Mouse (Mus musculus): ENCODE measurements around the gene Ank2.

DNA sequence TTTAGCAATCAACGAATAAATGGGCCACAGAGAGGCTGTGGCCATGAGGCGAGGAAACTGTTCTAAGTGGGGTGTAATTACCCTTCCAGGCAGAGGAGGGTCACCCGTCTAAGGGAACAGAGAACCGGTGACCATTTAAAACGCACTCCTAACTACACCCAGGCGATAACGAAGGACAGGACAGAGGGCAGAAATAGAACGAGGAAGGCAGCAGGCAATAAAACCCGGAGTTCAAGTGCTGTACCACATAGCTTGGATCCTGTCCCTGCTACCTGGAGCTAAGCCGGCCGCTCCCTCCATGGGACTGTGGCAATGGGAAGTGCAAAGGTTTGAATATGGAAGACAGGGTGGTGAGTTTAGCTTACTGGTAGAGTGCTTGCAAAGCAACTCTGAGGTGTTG lies 40.2 kb downstream of the Ank2 start:
- TF ChIP-seq TAL1 (IDR thresholded peaks at IDR 0.05; ENCODE audit: low read length) (no peak), GATA1 (IDR thresholded peaks at IDR 0.05; ENCODE audit: low read length) (no peak)
